Mouse (Mus musculus) mature B cell (primary cell): ENCODE data around the gene Usp22.
"Not testable (repeated sequence)": the region's sequence is repeated elsewhere in the genome, so short reads cannot be mapped to it uniquely, and the experiment has no call there.

Experiments used
- in situ Hi-C: fragments of 300-500 bp; cut with MboI; formaldehyde crosslinking; loops from 2 replicates; pipeline ENCODE4 v1.14.3; 2019

Gene Usp22

DNA sequence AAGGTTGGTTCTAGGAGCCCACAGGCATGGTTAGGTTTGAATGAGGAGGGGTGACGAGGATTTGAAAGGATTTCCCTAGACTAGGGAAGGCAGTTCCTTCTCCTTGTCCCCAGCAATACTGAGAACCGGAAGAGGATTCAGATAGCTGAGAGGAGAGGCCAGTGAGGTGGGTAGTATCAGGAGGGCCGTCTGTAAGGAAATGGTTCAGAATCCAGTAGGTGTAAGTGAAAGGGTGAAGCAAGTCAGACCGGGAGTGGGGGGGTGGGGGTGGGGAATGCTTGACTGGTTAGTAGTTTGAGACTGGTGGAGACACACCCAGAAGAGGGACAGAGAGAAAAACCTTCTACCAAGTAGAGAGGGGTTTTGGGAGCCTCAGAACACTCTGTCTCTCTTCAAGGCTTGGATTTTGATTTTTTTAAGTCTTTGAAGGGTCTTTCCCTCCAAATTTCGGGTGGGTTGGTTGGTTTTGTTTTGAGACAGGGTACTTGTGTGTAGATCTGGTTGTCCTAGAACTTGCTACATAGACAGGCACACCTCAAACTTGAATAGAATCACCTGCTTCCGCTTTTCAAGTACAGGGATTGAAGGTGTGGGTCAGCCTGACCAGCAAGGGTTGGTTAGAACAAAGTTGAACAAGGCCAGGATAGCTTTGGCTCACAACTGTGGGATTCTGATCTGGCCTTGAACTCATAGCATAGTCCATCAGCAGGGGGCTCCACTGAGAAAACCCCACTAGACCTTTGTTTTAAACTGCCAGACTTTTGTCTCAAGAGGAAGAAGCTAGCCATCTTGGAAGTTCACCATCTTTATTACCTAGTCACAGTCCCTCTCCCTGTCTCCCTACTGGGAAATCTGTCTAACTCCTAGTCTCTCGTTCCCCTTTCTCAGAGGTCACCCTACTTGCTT, 31.0 kb downstream of the Usp22 start:
- in situ Hi-C loops: no loop called here

DNA sequence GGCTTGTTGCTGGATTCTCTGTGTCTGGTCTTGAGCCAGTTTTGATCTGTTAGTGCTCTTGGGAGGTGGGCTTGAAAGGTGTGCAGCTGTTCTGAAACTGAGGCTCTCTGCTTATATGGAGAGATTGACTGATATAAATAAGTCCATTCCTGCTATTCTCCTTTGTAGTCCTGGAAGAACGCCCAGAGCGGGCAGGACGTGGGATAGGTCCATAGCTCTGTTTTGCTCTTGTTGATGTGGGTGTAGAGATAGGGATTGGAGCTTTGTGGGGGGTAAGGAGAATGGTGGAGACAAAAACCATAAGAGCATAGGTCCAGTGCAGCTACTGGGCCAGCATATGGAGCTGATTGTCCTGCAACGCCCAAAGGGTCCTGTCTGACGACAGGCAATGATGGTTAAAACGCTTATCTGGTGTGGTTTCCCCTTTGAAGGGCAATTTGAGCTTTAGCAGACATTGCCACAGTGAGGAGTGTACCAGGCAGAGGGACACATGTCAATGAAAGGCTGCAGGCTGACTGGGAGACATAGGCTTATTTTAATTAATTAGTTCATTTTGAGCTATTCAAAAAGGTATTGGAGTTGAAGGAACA, 31.8 kb downstream of the Usp22 start:
- in situ Hi-C loops: no loop called here

DNA sequence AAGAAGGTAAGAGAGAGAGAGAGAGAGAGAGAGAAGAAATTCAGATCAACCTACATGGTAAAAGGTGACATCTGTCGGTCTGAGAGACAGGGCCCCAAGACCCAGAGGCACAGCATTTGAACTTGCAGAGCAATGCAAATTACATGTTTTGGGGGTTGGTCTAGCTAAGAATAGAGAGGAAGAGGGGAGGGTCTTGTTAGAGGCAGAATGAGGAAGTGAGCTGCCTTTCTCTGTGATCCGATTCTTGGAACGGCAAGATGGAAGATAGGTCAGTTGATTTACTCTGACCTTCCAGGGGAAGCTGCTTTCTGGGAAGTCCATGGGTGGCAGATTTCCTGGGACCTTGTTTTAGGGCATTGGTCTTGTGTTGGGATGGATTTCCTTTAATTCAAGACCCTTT, 32.6 kb downstream of the Usp22 start:
- in situ Hi-C loops: no loop called here

DNA sequence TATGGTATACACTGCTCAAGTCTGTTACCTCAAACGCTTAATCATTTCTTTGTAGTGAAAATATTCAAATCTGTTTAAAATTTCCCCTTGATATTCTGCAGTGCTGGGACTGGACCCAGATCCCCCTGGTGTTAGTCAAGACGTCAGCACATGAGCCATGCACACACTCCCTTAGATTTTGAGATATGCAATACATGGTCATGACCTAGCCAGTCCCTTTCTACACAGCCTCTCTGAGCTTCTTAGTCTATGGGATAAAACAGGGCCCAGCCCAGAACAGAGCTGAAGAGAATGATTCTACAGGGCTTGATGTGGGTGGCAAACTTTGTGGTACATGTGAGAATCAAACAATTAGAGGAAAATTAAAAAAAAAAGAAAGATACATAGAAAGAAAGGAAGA, 33.2 kb downstream of the Usp22 start:
- in situ Hi-C loops: no loop called here

DNA sequence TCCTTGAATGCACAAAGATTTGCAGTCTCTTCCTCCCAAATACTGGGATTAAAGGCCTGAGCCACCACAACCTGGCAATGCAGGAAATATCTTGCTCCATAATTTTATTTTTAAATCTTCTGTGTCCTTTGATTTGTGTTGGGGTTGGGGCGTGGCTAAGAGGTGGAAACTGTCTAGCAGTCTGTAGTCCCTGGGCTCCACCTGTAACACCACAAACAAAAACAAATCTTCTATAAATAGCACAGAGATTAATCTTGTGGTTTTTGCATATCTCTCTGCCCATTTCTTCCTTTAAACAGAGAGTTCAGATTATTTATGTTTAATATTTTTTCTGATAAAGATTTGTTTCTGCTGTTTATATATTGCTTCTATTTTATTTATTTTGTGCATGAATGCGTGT, 41.9 kb downstream of the Usp22 start:
- in situ Hi-C loops: no loop called here

DNA sequence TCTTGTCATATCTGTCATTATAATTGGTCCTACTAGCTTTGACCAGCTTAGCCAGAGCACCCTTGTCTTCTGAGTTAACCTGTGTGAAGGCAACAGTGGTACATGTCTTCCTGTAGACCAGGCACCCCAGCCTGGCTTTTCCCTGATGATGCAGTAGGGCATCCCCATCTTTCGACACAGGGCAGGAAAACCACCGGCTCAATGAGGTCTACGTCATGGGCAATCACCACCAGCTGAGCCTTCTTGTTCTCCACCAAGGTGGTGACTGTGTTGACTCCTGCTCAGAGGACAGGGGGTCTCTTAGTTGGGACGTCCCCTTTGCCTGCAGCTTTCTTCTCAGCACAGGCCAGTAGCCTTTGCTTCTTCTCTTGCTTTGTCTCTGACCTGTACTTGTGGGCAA, 44.2 kb downstream of the Usp22 start:
- in situ Hi-C loops: not testable (repeated sequence)

DNA sequence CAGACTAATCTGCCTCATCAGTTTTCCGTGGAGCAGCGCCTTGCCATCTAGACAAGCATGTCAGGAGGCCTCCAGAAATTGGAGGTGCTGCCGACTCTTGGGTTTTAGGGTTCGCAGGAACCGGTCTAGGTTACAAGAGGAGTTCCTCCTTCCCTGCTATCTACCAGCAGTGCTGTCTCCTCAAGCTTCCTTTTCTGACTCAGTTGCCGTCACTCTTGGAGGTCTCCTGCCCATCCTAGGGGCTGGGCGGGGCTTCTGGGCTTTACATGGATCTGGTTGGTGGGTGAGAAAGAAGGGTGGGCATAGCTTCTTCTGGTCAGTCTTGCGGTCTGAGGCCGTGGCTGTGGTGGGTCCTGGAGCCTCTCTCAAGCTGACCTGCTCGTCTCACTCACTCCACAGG, 45.5 kb downstream of the Usp22 start:
- in situ Hi-C loops: no loop called here

DNA sequence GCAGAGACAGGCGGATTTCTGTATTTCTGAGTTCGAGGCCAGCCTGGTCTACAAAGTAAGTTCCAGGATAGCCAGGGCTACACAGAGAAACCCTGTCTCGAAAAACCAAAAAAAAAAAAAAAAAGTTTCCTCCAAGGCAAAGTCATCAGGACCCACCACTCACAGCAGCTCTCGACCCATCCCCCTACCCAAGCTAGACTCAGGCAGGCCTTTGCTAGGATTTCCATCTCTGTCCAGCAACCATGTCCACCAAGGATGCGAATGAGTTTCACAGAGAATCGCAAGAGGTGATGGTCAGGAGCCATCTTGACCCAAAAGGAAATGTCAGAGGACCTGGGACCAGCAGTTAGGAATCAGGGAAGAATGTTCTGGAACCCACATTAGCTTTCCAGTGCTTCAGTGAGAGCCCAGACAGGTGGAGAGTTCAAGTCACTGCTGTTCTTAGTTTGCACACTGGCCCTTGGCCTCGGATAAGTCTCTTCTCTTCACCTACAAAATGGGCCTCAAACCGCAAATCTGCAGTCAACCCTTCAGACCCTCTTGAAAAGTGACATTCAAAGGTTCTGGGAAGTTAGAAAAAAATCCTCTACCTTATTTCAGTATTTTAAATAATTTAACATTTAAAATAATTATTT, 47.3 kb downstream of the Usp22 start:
- in situ Hi-C loops: no loop called here

DNA sequence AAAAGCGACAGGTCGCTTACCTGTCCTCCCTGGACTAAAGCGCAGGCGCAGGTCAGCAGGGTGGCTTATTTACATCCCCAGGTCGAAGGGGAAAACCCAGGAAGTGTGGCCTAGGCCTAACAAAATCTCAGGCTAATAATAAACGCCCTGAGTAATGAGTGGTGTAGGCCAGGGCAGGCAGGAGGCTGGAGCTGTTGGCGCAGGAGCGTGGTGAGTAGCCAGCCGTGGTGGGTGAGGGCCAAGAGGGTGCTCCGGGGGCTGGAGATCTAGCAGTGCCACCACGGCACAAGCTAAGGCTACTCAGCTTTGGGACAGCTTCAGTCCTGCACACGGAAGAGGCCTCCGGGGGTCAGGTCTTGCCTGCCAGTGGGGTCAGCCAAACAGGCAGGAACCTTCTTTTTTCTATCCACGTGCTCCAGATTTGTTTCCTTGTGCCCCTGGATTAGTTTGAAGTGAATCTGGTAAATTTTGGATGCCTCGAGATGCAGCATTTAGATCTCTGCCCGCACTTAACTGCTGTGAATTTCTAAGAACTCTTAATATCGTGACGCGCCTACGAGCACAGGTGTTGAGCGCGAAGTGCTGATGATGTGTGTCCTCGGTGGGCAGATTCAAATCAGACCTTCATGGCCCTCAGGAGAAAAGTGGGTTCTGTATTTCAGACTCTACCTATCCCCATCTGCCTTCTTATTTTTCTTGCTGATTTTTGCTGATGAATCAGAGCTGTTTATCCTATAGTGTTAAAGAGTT, 48.1 kb downstream of the Usp22 start, which contains the start of gene Tnfrsf13b:
Tnfrsf13b (plus strand) TSS at position 150 of the 750 bp plus-strand sequence.
- in situ Hi-C loops: no loop called here

DNA sequence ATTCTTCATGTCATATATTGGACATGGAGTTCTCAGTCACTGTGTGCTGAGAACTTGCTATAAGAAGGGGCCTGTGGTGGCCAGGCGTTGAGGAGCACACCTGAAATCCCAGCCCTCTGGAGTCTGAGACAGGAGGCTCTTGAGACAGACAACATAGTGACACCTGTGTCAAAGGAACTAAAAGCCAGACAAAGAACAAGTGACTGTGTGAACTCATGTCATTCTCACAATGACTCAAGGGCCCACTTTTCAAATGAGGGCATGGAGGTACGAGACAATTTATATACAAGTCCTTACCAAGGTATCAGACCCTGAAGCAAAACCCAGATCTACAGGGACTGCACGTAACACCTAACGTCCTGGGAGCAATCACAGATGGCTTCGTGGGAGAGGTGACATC, 48.9 kb downstream of the Usp22 start:
- in situ Hi-C loops: no loop called here

DNA sequence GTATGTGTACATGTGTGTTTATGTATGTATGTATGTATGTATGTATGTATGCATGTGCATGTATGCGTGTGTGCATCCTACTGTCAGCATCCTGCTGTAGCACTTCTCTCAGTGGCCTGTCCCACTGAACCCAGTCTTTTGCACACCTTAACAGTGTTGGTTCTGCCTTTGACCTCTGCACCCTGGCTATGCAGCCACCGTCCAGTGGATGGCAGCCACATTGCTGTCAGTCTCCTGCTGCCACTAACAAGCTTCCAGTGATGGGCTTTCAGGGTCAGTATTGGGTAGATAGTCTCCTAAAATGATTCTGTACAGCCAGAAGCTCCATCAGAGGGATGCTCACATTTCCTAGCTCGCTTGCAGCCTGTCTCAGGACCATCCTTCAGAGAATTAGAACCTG, 51.0 kb downstream of the Usp22 start:
- in situ Hi-C loops: no loop called here

DNA sequence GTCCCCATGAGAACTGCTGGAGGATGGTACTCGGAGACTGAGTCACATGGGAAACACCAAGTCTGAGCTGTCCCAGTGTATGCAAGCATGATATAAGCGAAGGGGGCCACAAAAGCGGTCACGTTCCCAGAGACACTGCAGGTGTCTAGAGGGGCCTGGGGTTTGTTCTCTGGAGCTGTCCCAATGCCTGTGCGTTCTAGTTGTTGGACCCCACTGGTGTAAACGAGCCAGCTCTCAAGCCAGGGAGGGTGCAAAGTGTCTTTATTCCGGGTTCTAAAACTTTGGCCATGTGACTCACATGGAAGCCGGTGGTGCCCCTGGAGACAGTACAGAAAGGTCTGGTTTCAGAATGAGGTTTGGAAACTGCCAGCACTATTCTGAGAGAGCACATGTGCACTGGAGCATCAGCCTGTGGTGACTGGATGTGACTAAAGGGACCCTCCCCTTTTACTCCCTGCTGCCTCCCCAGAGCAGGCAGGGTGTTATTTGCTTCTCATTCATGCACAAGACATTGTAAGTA, 52.0 kb downstream of the Usp22 start:
- in situ Hi-C loops: no loop called here

DNA sequence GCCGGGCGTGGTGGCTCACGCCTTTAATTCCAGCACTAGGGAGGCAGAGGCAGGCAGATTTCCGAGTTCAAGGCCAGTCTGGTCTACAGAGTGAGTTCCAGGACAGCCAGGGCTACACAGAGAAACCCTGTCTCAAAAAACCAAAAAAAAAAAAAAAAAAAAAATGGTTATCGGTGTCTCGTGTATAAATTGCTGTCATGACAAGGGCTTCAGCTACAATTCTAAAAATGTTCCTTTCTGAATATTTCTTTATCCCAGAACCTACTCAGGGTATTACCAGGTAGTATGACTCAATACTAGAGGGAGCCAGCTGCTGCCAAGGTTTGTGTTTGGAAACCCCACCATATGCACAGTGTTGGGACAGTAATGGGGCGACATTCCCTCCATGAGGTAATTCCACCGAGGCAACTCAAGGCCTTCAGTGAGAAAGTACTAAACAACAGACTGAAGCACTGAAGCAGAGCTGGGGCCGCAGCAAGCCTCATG, 52.5 kb downstream of the Usp22 start:
- in situ Hi-C loops: no loop called here

DNA sequence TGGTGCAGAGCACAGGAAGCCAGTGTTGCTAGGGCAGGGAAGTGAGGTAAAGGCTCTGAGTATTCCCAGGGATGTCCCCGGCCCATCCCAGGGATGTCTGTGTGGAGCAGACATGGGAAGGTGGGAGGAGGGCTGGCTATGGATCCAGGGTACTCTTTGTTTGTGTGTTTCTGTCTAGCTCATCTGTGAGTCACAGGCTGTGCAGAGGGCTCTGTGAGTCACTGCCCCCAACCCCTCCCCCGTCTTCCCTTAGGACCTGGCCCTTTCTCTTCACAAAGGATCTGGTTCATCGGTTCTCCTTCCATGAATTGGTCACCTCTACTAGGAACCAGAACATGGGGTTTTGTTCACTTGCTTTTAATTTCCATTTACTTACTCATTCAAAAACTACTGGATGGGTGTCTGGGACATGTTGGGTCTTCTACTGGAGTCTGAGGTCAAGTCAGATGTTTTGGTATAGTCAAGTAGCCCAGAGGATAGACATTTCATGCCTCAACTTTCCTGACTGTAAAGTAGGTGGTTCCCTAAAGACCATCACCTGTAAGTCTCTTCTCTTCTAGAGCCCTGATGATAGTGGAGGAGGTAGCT, 54.8 kb downstream of the Usp22 start:
- in situ Hi-C loops: no loop called here

DNA sequence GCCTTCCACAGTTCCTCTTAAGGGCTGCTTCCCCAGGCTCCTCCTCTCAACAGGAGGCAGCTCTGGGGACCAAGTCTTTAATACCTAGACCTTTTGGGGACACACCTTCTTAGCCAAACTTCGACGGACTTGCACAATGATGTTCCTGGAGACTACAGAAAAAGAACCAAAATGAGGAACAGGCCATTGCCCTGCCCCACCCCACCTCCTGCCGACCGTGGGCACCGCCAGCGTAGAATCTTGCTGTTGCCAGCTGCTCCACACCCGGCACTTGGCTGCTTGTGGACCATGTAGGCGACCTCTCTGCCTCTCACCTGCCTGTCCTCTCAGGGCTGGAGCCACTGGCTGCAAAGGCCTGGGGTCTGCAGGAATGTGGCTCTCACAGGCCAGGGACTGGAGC, 58.6 kb downstream of the Usp22 start:
- in situ Hi-C loops: no loop called here

DNA sequence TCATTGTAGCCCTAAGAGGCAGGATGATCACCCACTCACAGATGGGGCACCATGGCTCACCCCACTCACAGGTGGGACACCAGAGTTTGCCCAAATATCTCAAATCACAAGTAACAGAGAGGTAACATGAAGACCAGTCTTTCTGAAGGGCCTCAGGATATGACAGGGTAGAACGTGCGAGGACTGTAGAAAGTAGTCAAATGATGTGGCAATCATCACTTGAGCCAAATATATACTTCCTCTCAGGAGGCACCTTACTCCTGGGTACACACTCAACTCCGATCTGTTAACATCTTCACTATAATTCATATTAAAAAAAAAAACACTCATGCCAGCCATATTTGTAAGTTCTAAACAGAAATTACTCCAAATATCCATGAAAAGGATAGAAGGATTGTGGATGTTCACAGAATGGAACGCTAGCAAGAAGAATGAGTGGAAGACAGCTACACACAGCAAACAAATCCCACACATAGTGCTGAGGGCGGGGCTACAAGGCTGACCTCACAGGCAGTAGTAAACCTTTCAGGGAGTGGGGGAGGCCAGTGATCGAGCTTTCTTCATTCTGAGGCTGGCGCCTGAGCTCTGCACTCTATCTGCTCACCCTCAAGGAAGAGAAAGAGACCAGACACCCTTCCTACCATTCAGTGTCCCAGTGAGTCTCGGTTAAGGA, 62.4 kb downstream of the Usp22 start:
- in situ Hi-C loops: no loop called here

DNA sequence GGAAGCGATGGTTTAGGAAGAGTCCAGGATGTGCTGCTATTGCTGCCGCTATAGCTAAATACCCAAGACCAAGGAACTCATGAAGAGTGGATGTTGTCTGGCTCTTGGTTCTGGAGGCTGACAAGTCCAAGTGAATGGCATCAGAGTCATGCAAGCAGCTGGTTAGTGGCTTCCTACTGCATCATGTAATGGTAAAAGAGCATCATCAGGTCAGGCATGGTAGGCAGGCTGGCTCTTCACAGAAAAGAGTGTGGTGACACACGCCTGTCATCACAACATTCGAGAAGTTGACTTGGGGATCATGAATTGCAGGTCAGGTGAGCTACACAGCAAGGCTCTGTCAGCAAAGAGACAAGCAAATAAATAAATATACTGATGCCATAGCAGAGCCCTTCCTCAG, 63.4 kb downstream of the Usp22 start:
- in situ Hi-C loops: no loop called here

DNA sequence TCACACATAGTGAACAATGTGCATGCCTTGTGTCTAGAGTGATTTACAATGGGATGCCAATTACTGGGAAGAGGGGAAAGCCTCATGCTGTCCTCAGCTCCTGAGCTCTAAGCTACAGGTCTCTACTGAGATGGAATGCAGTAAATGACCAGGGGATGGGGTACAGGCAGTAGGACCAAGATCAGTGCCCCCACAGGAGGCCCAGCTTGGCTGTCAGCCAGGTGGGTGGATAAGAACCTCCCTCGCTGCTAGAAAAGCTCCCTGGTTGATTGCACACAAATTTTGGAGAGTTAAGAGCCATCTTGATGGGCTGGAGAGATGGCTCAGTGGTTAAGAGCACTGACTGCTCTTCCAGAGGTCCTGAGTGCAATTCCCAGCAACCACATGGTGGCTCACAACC, 63.9 kb downstream of the Usp22 start:
- in situ Hi-C loops: no loop called here

DNA sequence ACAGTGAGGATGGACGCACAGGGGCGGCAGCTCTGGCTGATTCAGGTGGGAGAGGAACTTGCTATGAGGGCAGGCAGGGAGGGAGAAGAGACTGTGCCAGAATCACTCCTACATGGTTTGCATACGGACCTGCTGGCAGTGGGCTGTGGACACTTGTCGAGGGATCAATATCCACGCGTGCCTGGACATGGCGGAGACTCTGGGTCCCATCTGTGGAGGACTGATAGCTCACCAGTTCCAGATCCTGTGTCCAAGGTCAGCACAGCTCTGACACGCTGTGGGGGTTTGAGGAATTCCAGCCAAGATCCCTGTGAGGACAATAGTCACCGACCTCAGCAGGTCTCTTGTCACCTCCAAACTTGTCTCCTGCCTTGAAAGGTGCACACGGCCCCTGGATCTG, 64.7 kb downstream of the Usp22 start:
- in situ Hi-C loops: no loop called here

DNA sequence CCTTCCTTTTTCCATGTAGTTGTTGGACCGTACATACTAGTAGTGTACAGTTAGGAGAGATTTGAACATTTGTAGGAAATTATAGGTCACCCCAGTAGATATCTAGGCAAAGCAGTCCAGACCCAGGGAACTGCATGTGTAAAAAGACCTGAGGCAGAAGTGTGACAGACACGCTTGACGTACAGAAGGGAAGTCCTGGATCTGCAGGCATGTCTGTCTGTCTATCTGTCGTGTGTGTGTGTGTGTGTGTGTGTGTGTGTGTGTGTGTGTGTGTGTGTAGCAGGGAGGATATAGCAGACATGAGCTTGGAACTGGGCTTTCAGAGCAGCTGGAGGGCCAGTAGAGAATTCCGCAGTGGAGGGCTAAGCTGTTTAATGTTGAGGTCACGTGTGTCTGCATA, 65.1 kb downstream of the Usp22 start:
- in situ Hi-C loops: loop anchor here (5.0 kb wide), 1 partner anchor 48 kb away; no protein-coding TSS in a partner anchor

DNA sequence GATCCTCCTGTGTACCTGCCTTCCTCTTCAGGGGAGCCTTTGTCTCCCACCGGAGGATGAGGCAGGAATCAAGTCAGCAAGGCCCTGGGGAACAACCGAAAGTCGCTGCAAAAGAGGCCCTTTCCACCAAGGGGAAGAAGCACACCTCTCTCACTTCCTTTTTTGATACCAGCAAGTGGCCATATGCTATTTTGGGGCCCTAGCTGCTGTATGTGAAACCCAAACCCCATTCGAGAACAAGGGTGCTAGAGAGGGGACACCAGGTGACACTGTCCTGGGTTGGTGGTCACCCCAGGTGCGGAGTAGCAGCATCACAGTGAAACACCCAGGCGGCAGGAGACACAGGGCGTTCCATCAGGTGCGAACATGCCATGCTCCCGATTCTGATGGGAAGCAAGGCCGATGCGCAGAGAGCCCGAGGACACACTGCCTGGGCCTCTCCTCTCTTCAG, 65.9 kb downstream of the Usp22 start:
- in situ Hi-C loops: loop anchor here (5.0 kb wide), 1 partner anchor 48 kb away; no protein-coding TSS in a partner anchor
